Mouse (Mus musculus) ES-E14 (cell line): ENCODE measurements around the gene Grin1.

Experiments
- MAFK ChIP-seq: IDR thresholded peaks from 2 replicates; pipeline ENCODE4 v1.6.1; 2014; ENCODE audit warnings: mild to moderate bottlenecking, low read depth, low read length, inconsistent platforms; ENCODE audit not compliant: insufficient read depth
- ZC3H11A ChIP-seq: IDR thresholded peaks from 2 replicates; pipeline ENCODE4 v1.6.1; 2012; ENCODE audit warnings: low read depth, mild to moderate bottlenecking, inconsistent platforms, low read length, borderline replicate concordance

GRCm38 (mm10) chr2:25264286-25264660 lies 54.7 kb downstream of the Grin1 start:
- TF ChIP-seq ZC3H11A (no peak), MAFK (no peak)
